Mouse (Mus musculus) testis, adult 2 months (tissue): ENCODE measurements around the gene Mep1a. TPM values are rescaled to one million over a fixed set of nuclear protein-coding genes. Genes with fewer than 3 reads are reported as not detected.

Experiments
- H3K27ac ChIP-seq: fragments of 200-500 bp; 2 replicates; pipeline ENCODE4 v1.5.1; 2012; ENCODE audit warnings: low read depth, low read length; ENCODE audit not compliant: control insufficient read depth, insufficient read depth
- H3K27me3 ChIP-seq: fragments of 200-500 bp; 2 replicates; pipeline ENCODE4 v1.6.1; 2012; ENCODE audit warnings: mild to moderate bottlenecking, low read length, moderate library complexity; ENCODE audit not compliant: control insufficient read depth, insufficient read depth
- H3K36me3 ChIP-seq: fragments of 200-500 bp; 2 replicates; pipeline ENCODE4 v1.6.1; 2012; ENCODE audit warnings: mild to moderate bottlenecking, low read length; ENCODE audit not compliant: control insufficient read depth, insufficient read depth
- H3K4me1 ChIP-seq: fragments of 200-500 bp; 2 replicates; pipeline ENCODE4 v1.6.1; 2012; ENCODE audit warnings: low read length; ENCODE audit not compliant: control insufficient read depth, insufficient read depth
- H3K4me3 ChIP-seq: fragments of 200-500 bp; 2 replicates; pipeline ENCODE4 v1.5.1; 2012; ENCODE audit warnings: low read depth, mild to moderate bottlenecking, low read length, moderate library complexity, mixed read lengths; ENCODE audit not compliant: control insufficient read depth
- CTCF ChIP-seq: fragments of 200-500 bp; IDR thresholded peaks from 2 replicates; pipeline ENCODE4 v1.5.1; 2012; ENCODE audit warnings: low read depth, mild to moderate bottlenecking, inconsistent platforms, low read length, moderate library complexity; ENCODE audit not compliant: control insufficient read depth, insufficient read depth, insufficient replicate concordance
- POLR2A ChIP-seq: fragments of 200-500 bp; IDR thresholded peaks from 2 replicates; pipeline ENCODE4 v1.6.1; 2012; ENCODE audit warnings: low read depth, mild to moderate bottlenecking, inconsistent platforms, low read length, moderate library complexity; ENCODE audit not compliant: control insufficient read depth
- polyA plus RNA-seq: library from polyadenylated mRNA; depleted of rRNA; stranded (reverse); fragments of >200 nt; gene quantifications from 2 replicates; pipeline ENCODE4 v1.2.3, GENCODE M21; 2012; rRNA removed

Mep1a gene
- polyA plus RNA-seq, 1 experiment, result 0.14 TPM

- H3K36me3 ChIP-seq, result no peaks in the 10 kb centered on the region
- peaks cover 9% of the 10 kb centered on the region for H3K4me1 ChIP-seq
- H3K27ac ChIP-seq, result no peak overlapping the region
- TF ChIP-seq POLR2A, result no peak
- TF ChIP-seq CTCF, result no peak
- no peaks in the 10 kb centered on the region for H3K27me3 ChIP-seq
- no peak overlapping the region for H3K4me3 ChIP-seq
Measured at GRCm38 (mm10) chr17:43451216-43451615, 51.4 kb downstream of the Mep1a start.

- Histone ChIP-seq H3K27ac (no peak overlapping the region), H3K4me3 (no peak overlapping the region), H3K4me1 (no peaks in the 10 kb centered on the region), H3K36me3 (no peaks in the 10 kb centered on the region), H3K27me3 (no peaks in the 10 kb centered on the region)
- no peak for TF ChIP-seq POLR2A
- no peak for TF ChIP-seq CTCF
Measured at GRCm38 (mm10) chr17:43434485-43434884, 68.1 kb downstream of the Mep1a start.

- H3K36me3 ChIP-seq, result no peaks in the 10 kb centered on the region
- no peaks in the 10 kb centered on the region for H3K4me1 ChIP-seq
- no peak for TF ChIP-seq POLR2A
- TF ChIP-seq CTCF, result no peak
- H3K4me3 ChIP-seq, result no peak overlapping the region
- no peak overlapping the region for H3K27ac ChIP-seq
- H3K27me3 ChIP-seq, result no peaks in the 10 kb centered on the region
Measured at GRCm38 (mm10) chr17:43431692-43432091, 70.9 kb downstream of the Mep1a start.

Other genes starting within 250 kb of the Mep1a start
- 0.09 and 0.24 TPM in 2 replicates for gene Adgrf1, start 232.5 kb downstream of the Mep1a start, polyA plus RNA-seq
- gene Adgrf5, start 142.4 kb downstream of the Mep1a start, polyA plus RNA-seq, result 0.74 and 1.4 TPM in 2 replicates
- gene Ankrd66, start 40.8 kb upstream of the Mep1a start, polyA plus RNA-seq, result 0.22 and 0.23 TPM in 2 replicates
- gene Pla2g7, start 65.3 kb upstream of the Mep1a start, polyA plus RNA-seq, result 8.6 and 14.8 TPM in 2 replicates
- 186 and 202 TPM in 2 replicates for gene Tdrd6, start 127.5 kb upstream of the Mep1a start, polyA plus RNA-seq
- gene Slc25a27, start 164.4 kb upstream of the Mep1a start, polyA plus RNA-seq, result 4.3 and 4.6 TPM in 2 replicates
- 2.7 and 2.8 TPM in 2 replicates for gene Cyp39a1, start 164.6 kb upstream of the Mep1a start, polyA plus RNA-seq